Mouse (Mus musculus) hindbrain, postnatal 0 days (tissue): ENCODE measurements around the gene Tbc1d30. TPM values are rescaled to one million over a fixed set of nuclear protein-coding genes. Genes with fewer than 3 reads are reported as not detected.

ENCODE experiments used
- ATAC-seq: fragments of 200-750 bp; cut with Nextera tagmentation; 2 replicates; pipeline ENCODE4 v1.8.0; 2017; ENCODE audit warnings: mild to moderate bottlenecking, moderate TSS enrichment, moderate library complexity
- DNase-seq: peaks from one replicate; pipeline ENCODE4 v3.0.0-alpha.2; 2015; ENCODE audit warnings: low spot score
- H3K27ac ChIP-seq: fragments of 300-500 bp; sonication (generic); 2 replicates; pipeline ENCODE4 v1.5.1; 2014; ENCODE audit warnings: mild to moderate bottlenecking
- H3K27me3 ChIP-seq: fragments of 300-500 bp; sonication (generic); 2 replicates; pipeline ENCODE4 v1.6.1; 2014; ENCODE audit warnings: low read length, mixed read lengths; ENCODE audit not compliant: insufficient read depth
- H3K36me3 ChIP-seq: fragments of 300-500 bp; sonication (generic); 2 replicates; pipeline ENCODE4 v1.6.1; 2014; ENCODE audit warnings: low read length, mixed read lengths; ENCODE audit not compliant: insufficient read depth
- H3K4me1 ChIP-seq: fragments of 300-500 bp; sonication (generic); 2 replicates; pipeline ENCODE4 v1.6.1; 2014; ENCODE audit warnings: antibody characterized with exemption, low read length, mixed read lengths; ENCODE audit not compliant: insufficient read depth
- H3K4me2 ChIP-seq: fragments of 300-500 bp; sonication (generic); 2 replicates; pipeline ENCODE4 v1.6.1; 2014; ENCODE audit warnings: low read depth, mild to moderate bottlenecking, low read length, moderate library complexity, mixed read lengths
- H3K4me3 ChIP-seq: fragments of 300-500 bp; sonication (generic); 2 replicates; pipeline ENCODE4 v1.5.1; 2014; ENCODE audit warnings: low read length
- H3K9ac ChIP-seq: fragments of 300-500 bp; sonication (generic); replicated peaks from 2 replicates; pipeline ENCODE4 v1.6.1; 2014; ENCODE audit warnings: mild to moderate bottlenecking, low read length, moderate library complexity, mixed read lengths
- H3K9me3 ChIP-seq: fragments of 300-500 bp; sonication (generic); 2 replicates; pipeline ENCODE4 v1.6.1; 2016; ENCODE audit warnings: low read length, mixed read lengths
- CTCF ChIP-seq: IDR thresholded peaks from 2 replicates; pipeline ENCODE4 v1.5.1; 2016; ENCODE audit warnings: antibody characterized with exemption, control low read depth, low read depth
- WGBS: fragments of 180-500 bp; shearing (Covaris S2); extraction: QIAGEN DNeasy Blood & Tissue Kit; methylation state at CpG from one replicate; pipeline ENCODE4 v1.1.7; 2014; 5-methylcytosine and 5-hydroxymethylcytosine counted together
- polyA plus RNA-seq: library from polyadenylated mRNA; unstranded; fragments of >200 nt; fragmentation: Nextera tagmentation; extraction: Ambion mirVana; gene quantifications from 2 replicates; pipeline ENCODE4 v1.2.1, GENCODE M21; 2015
- total RNA-seq: library from RNA; depleted of rRNA; stranded (reverse); fragments of >200 nt; gene quantifications from 2 replicates; pipeline ENCODE4 v1.2.3, GENCODE M21; 2014

The Tbc1d30 gene
- total and polyA plus RNA-seq, 2 experiments from 2014 or later: 10.4 to 47.5 TPM

- Histone ChIP-seq H3K27ac (no peak overlapping the region), H3K4me2 (no peak overlapping the region), H3K4me3 (no peak overlapping the region), H3K27me3 (no peaks in the 10 kb centered on the region), H3K4me1 (no peaks in the 10 kb centered on the region), H3K9me3 (no peaks in the 10 kb centered on the region), H3K36me3 (peaks cover 61% of the 10 kb centered on the region), H3K9ac (no peak overlapping the region)
- DNase-seq (no peak), ATAC-seq (no peak)
- 84% methylated on average over 24 of the region's 24 CpGs for WGBS
- TF ChIP-seq CTCF: no peak
Observed at GRCm38 (mm10) chr10:121375649-121376493, 24.8 kb upstream of the Tbc1d30 start.

DNA sequence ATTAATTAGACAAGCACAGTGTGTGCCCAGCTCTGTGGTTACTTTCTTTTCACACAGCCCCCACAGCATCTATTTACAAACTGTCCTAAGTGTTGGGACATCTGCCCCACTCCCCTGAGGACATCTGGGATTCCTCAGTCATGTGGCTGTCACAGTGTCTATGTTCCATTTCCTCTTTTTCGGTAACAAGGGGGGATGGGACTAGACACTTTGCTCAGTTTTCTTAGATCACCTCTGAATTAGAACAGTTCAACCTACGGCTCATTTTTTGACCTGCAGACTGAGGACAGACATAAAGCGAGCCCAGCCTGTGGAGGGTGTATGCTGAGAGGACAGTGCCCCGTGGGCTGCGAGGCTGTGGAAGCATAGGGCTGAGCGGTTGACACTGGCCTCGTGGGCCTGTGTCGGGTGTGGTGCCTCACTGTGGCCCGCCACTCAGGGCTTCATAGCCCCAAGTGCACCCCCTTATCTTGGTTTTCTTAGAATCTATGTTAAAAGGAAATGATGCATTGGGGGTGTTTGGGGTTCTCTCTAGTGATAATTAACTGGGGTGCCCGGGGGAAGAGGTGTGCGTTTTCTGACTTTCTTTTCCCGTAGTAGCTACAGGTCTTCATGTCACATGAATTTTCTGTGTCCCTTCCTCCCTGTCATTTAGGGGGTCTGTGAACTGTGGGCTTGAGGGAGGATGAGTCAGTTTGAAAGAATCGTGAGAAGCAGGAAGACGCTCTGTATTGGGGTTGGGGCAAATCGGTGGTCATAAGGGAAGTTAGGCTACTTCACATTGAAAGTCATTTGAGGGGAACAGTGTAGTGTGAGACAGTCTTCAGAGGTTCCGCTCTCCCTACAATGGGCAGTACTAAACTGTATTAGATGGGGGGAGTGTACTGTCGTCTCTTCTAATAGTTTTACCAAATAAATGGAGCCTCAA, 23.9 kb upstream of the Tbc1d30 start:
- no peak overlapping the region for H3K4me2 ChIP-seq
- DNase-seq: no peak

GRCm38 (mm10) chr10:121374013-121374412, 22.9 kb upstream of the Tbc1d30 start:
- ATAC-seq (no peak), DNase-seq (no peak)
- H3K9ac ChIP-seq: no peak overlapping the region
- no peaks in the 10 kb centered on the region for H3K9me3 ChIP-seq
- H3K27ac ChIP-seq: no peak overlapping the region
- no peaks in the 10 kb centered on the region for H3K27me3 ChIP-seq
- peaks cover 51% of the 10 kb centered on the region for H3K36me3 ChIP-seq
- TF ChIP-seq CTCF: no peak
- H3K4me3 ChIP-seq: no peak overlapping the region
- no peaks in the 10 kb centered on the region for H3K4me1 ChIP-seq
- no peak overlapping the region for H3K4me2 ChIP-seq
- WGBS: 79% methylated on average over 12 of the region's 12 CpGs

More for the DNA sequence above, 23.9 kb upstream of the Tbc1d30 start:
- TF ChIP-seq CTCF: no peak
- 90% methylated on average over 17 of the region's 17 CpGs for whole genome bisulfite sequencing
- H3K9me3 ChIP-seq: no peaks in the 10 kb centered on the region
- no peak overlapping the region for H3K9ac ChIP-seq
- H3K36me3 ChIP-seq: peaks cover 57% of the 10 kb centered on the region
- H3K27ac ChIP-seq: no peak overlapping the region
- H3K4me3 ChIP-seq: no peak overlapping the region
- H3K4me1 ChIP-seq: no peaks in the 10 kb centered on the region
- H3K27me3 ChIP-seq: no peaks in the 10 kb centered on the region
- no peak for ATAC-seq

DNA sequence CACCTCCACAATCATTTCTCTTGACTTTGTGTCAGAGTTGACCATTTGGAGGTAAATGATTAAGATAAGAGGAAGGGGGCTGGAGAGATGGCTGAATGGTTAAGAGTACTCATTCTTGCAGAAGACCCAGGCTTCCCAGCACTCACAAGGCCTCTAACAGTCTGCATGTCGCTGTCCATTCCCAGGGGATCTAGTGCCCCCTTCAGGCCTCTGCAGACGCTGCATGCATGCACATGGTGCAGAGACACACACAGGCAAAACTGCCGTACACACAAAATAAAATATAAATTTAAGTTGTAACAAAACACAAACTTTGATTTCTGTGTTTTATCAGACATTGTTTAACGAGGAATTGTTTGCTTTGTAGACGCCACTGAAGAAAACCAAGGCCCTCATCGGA, 19.7 kb upstream of the Tbc1d30 start:
- H3K27ac ChIP-seq: no peak overlapping the region
- DNase-seq (peak; percentile 21), ATAC-seq (no peak)
- H3K4me1 ChIP-seq: peaks cover 6% of the 10 kb centered on the region; the same call in 1 of the 2 replicates
- H3K9me3 ChIP-seq: no peaks in the 10 kb centered on the region
- H3K4me2 ChIP-seq: no peak overlapping the region
- WGBS: 92% methylated on average over 6 of the region's 6 CpGs
- no peak overlapping the region for H3K4me3 ChIP-seq
- H3K27me3 ChIP-seq: no peaks in the 10 kb centered on the region
- TF ChIP-seq CTCF: peak; percentile 34; the same call in 1 of the 2 replicates
- H3K9ac ChIP-seq: no peak overlapping the region
- H3K36me3 ChIP-seq: peaks cover 26% of the 10 kb centered on the region; the same call in 1 of the 2 replicates

DNA sequence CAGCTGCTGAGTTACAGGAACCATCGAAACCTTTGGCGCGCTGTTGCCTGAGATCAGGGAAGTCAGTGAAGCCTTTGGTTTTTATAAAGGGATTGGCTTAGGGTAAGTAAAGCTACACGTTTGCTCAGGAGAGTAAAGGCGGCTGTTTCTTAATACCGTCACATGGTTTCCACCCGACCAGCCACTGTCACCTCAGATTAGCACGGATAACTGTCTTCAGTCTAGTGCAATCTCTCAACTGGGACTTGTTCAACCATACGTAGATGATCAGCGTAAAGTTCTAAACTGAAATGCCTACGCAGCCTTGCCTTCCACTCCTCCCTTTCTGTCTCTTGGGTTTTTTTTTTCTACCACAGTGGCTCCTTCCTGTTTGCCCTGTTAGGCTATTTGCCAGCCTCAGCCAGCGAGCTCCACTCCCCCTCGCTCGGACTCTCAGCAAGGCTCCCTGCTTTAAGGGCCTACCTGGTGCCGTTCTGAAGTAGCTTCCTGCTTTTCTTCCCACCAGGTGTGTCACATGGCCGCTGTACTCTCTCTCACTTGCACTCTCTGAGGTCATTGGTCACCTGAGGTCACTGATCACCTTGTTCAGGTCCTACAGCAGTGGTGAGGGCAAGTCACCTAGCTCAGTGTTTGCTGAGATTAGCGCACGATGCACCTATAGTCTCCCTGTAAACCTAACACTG, 17.8 kb upstream of the Tbc1d30 start:
- Histone ChIP-seq H3K9me3 (no peaks in the 10 kb centered on the region), H3K36me3 (peaks cover 15% of the 10 kb centered on the region; the same call in 1 of the 2 replicates), H3K4me1 (peaks cover 9% of the 10 kb centered on the region; the same call in 1 of the 2 replicates), H3K27ac (no peak overlapping the region), H3K4me2 (no peak overlapping the region), H3K9ac (no peak overlapping the region), H3K27me3 (no peaks in the 10 kb centered on the region), H3K4me3 (no peak overlapping the region)
- no peak for TF ChIP-seq CTCF
- 81% methylated on average over 18 of the region's 18 CpGs for WGBS
- ATAC-seq (no peak), DNase-seq (no peak)

DNA sequence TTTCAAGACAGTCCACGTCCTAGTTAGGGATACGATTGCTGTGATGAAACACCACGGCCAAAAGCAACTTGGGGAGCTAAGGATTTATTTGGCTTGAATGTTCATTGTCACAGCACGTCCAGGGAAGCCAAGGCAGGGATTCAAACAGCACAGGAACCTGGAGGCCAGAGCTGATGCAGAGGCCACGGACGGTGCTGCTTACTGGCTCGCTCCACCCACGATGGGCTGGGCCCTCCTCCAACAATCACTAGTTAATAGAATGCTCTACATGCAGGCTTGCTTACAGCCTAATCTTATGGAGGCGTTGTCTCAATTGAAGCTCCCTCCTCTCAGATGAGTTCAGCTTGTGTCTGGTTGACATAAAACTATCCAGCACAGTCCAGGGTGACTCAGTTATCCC, 16.7 kb upstream of the Tbc1d30 start:
- Histone ChIP-seq H3K4me1 (peaks cover 9% of the 10 kb centered on the region; the same call in 1 of the 2 replicates), H3K4me2 (no peak overlapping the region), H3K27me3 (no peaks in the 10 kb centered on the region), H3K27ac (no peak overlapping the region), H3K9ac (no peak overlapping the region), H3K9me3 (no peaks in the 10 kb centered on the region), H3K36me3 (peaks cover 12% of the 10 kb centered on the region; the same call in 1 of the 2 replicates), H3K4me3 (no peak overlapping the region)
- ATAC-seq: no peak
- DNase-seq: no peak
- WGBS: 82% methylated on average over 9 of the region's 9 CpGs
- no peak for TF ChIP-seq CTCF
